Mouse (Mus musculus) MEL (cell line): ENCODE measurements around the gene Zdhhc16.

Experiments
- CTCF ChIP-seq, 3 experiments: IDR thresholded peaks in 2 of 3; conservative IDR thresholded peaks in 1 of 3; 2 replicates each; pipeline ENCODE4 v1.5.1; 2011 to 2012; ENCODE audit warnings: low read length in 3 of 3, low read depth in 2 of 3, mild to moderate bottlenecking in 2 of 3, improper control_type of control experiment in 1 of 3, inconsistent platforms in 1 of 3, mixed read lengths in 1 of 3, moderate library complexity in 1 of 3; ENCODE audit not compliant: control insufficient read depth in 1 of 3, insufficient read depth in 1 of 3, poor library complexity in 1 of 3, severe bottlenecking in 1 of 3
- GABPA ChIP-seq: IDR thresholded peaks from 2 replicates; pipeline ENCODE4 v1.6.1; 2012; ENCODE audit warnings: low read depth, mild to moderate bottlenecking, inconsistent platforms, low read length, improper control_type of control experiment, moderate library complexity
- MYC ChIP-seq: IDR thresholded peaks from 2 replicates; pipeline ENCODE4 v1.6.1; 2011; ENCODE audit warnings: low read depth, mild to moderate bottlenecking, low read length, improper control_type of control experiment, moderate library complexity
- POLR2A ChIP-seq, 2 experiments: IDR thresholded peaks; 2 replicates each; pipeline ENCODE4 v1.6.1; 2011 to 2012; ENCODE audit warnings: low read length in 2 of 2, mild to moderate bottlenecking in 2 of 2, control low read depth in 1 of 2, improper control_type of control experiment in 1 of 2, low read depth in 1 of 2, moderate library complexity in 1 of 2; ENCODE audit not compliant: control insufficient read depth in 1 of 2, insufficient read depth in 1 of 2, poor library complexity in 1 of 2
- RCOR1 ChIP-seq: IDR thresholded peaks from 2 replicates; pipeline ENCODE4 v1.6.1; 2012; ENCODE audit warnings: low read depth, mild to moderate bottlenecking, inconsistent platforms, low read length, improper control_type of control experiment
- TBP ChIP-seq: IDR thresholded peaks from 2 replicates; pipeline ENCODE4 v1.8.0; 2011; ENCODE audit warnings: low read depth, low read length, improper control_type of control experiment
- TCF12 ChIP-seq: IDR thresholded peaks from 2 replicates; pipeline ENCODE4 v1.6.1; 2014; ENCODE audit warnings: low read depth, mild to moderate bottlenecking, inconsistent platforms, low read length, improper control_type of control experiment, moderate library complexity
- ZNF384 ChIP-seq: IDR thresholded peaks from 2 replicates; pipeline ENCODE4 v1.6.1; 2012; ENCODE audit warnings: low read depth, mild to moderate bottlenecking, inconsistent platforms, low read length, improper control_type of control experiment

DNA sequence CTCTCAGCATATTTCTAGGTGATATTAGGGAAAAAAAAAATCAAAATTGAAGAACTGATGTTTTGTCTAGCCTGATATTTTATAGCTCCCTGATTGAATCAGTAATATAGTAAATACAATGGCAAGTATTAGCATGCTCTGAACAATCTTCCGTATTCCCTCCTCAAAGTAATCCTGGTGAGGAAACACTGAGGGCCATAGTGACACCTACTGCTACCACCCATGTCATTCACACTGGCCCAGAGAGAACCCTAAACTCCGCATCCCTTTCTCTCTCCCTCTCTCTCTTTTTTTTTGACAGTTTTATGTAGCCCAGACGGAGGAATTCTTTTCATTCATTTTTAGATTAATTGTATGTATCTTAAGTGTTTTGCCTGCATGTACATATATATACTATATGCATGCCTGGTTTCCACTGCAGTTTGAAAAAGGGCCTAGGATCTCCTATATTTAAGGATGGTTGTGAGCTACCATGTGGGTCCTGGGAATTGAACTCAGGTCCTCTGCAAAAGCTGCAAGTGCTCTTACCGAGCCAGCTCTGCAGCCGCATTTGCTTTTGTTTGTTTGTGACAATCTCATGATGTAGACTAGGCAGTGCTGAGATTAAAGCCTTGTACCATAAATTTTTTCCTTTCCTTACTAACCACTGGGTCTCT lies 12.7 kb upstream of the Zdhhc16 start:
- TF ChIP-seq POLR2A (IDR thresholded peaks at IDR 0.05; ENCODE audit: control insufficient read depth in 1 of 2, insufficient read depth in 1 of 2, low read depth in 1 of 2, low read length in 2 of 2, poor library complexity in 1 of 2), result no peak; a peak in 1 of 4 replicates
- TF ChIP-seq TCF12, result no peak
- TF ChIP-seq CTCF (IDR thresholded peaks at IDR 0.05 in 2 of 3, conservative IDR thresholded peaks at IDR 0.05 in 1 of 3; ENCODE audit: control insufficient read depth in 1 of 3, insufficient read depth in 1 of 3, low read depth in 2 of 3, low read length in 3 of 3, poor library complexity in 1 of 3, severe bottlenecking in 1 of 3), result no peak
- no peak for TF ChIP-seq GABPA
- no peak for TF ChIP-seq MYC
- TF ChIP-seq ZNF384, result no peak
- no peak for TF ChIP-seq TBP
- no peak for TF ChIP-seq RCOR1
